Mouse (Mus musculus) intestine, postnatal 0 days (tissue): ENCODE results near the gene Hist2h4. TPM values are rescaled to one million over a fixed set of nuclear protein-coding genes. Genes with fewer than 3 reads are reported as not detected.
"Not testable (repeated sequence)": the region's sequence is repeated elsewhere in the genome, so short reads cannot be mapped to it uniquely, and the experiment has no call there.

Experiments used
- ATAC-seq: fragments of 200-750 bp; cut with Nextera tagmentation; 2 replicates; pipeline ENCODE4 v1.8.0; 2017; ENCODE audit warnings: mild to moderate bottlenecking, moderate TSS enrichment, moderate library complexity
- H3K27ac ChIP-seq: fragments of 300-500 bp; sonication (generic); 2 replicates; pipeline ENCODE4 v1.5.1; 2014; ENCODE audit warnings: mild to moderate bottlenecking, low read depth, low read length, moderate library complexity
- H3K27me3 ChIP-seq: fragments of 300-500 bp; sonication (generic); replicated peaks from 2 replicates; pipeline ENCODE4 v1.6.1; 2014; ENCODE audit warnings: low read length, mixed read lengths; ENCODE audit not compliant: control insufficient read depth, insufficient read depth
- H3K36me3 ChIP-seq: fragments of 300-500 bp; sonication (generic); 2 replicates; pipeline ENCODE4 v1.6.1; 2014; ENCODE audit warnings: mild to moderate bottlenecking, moderate library complexity; ENCODE audit not compliant: control insufficient read depth, insufficient read depth
- H3K4me1 ChIP-seq: fragments of 300-500 bp; sonication (generic); replicated peaks from 2 replicates; pipeline ENCODE4 v1.6.1; 2014; ENCODE audit warnings: antibody characterized with exemption, low read length, mixed read lengths; ENCODE audit not compliant: control insufficient read depth, insufficient read depth
- H3K4me2 ChIP-seq: fragments of 300-500 bp; sonication (generic); replicated peaks from 2 replicates; pipeline ENCODE4 v1.6.1; 2014; ENCODE audit warnings: low read depth, mild to moderate bottlenecking, moderate library complexity
- H3K4me3 ChIP-seq: fragments of 300-500 bp; sonication (generic); 2 replicates; pipeline ENCODE4 v1.5.1; 2014; ENCODE audit warnings: low read depth, low read length
- H3K9ac ChIP-seq: fragments of 300-500 bp; sonication (generic); 2 replicates; pipeline ENCODE4 v1.6.1; 2014; ENCODE audit warnings: mild to moderate bottlenecking, low read depth, low read length
- H3K9me3 ChIP-seq: fragments of 300-500 bp; sonication (generic); 2 replicates; pipeline ENCODE4 v1.6.1; 2016; ENCODE audit warnings: mixed run types; ENCODE audit not compliant: control insufficient read depth
- CTCF ChIP-seq: sonication (generic); IDR thresholded peaks from 2 replicates; pipeline ENCODE4 v1.5.1; 2016; ENCODE audit warnings: low read depth, mild to moderate bottlenecking, control low read depth, antibody characterized with exemption, moderate library complexity
- WGBS: fragments of 180-500 bp; shearing (Covaris S2); extraction: QIAGEN DNeasy Blood & Tissue Kit; methylation state at CpG from one replicate; pipeline ENCODE4 v1.1.7; 2014; 5-methylcytosine and 5-hydroxymethylcytosine counted together
- polyA plus RNA-seq: library from polyadenylated mRNA; unstranded; fragments of >200 nt; fragmentation: Nextera tagmentation; extraction: Ambion mirVana; gene quantifications from 2 replicates; pipeline ENCODE4 v1.2.1, GENCODE M21; 2015

The Hist2h4 gene
- polyA plus RNA-seq, 1 experiment from 2014 or later: 2.1 TPM

- H3K9me3 ChIP-seq: no peaks in the 10 kb centered on the region
- H3K36me3 ChIP-seq: no peaks in the 10 kb centered on the region
- under 1% methylated on average over 45 of the region's 45 CpGs for WGBS
- H3K27me3 ChIP-seq: no peaks in the 10 kb centered on the region
- peak within 1 kb of the TSS; percentile 86 for H3K4me2 ChIP-seq
- H3K9ac ChIP-seq: peak within 1 kb of the TSS; percentile 51
- ATAC-seq: peak; percentile 92
- H3K4me1 ChIP-seq: no peaks in the 10 kb centered on the region; the same call in 1 of the 2 replicates
- no peak for TF ChIP-seq CTCF
- H3K27ac ChIP-seq: peak within 1 kb of the TSS; percentile 87
- peak within 1 kb of the TSS; percentile 43 for H3K4me3 ChIP-seq
Measured at GRCm38 (mm10) chr3:96269511-96270474, 6.7 kb upstream of the Hist2h4 start, which contains the start of gene Hist2h2bb. Gene Hist2h2bb, plus strand, starts transcription at chr3:96269752.

DNA sequence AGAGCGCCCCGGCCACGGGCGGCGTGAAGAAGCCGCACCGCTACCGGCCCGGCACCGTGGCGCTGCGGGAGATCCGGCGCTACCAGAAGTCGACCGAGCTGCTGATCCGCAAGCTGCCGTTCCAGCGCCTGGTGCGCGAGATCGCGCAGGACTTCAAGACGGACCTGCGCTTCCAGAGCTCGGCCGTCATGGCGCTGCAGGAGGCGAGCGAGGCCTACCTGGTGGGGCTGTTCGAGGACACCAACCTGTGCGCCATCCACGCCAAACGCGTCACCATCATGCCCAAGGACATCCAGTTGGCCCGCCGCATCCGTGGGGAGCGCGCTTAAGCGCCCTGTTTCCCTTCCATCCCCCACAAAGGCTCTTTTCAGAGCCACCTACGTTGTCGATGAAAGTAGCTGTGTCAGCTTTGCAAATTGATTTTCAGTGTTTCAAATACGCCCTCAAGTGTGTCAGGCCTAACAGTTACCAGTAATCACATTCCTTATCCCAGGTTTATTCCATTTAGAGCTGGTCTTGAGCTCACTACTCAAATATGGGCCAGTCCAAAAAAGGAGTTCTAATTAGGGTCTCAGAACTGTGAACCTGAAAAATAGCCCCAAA lies 5.8 kb upstream of the Hist2h4 start:
- TF ChIP-seq CTCF: 0 out of 2 replicates have a peak, but pooled peaks have one; percentile 9
- not testable (repeated sequence) for H3K36me3 ChIP-seq, H3K9me3 ChIP-seq, H3K4me1 ChIP-seq, H3K27me3 ChIP-seq
- 1% methylated on average over 11 of the region's 44 CpGs for WGBS
- Histone ChIP-seq H3K27ac (peak overlapping the region; percentile 87), H3K4me2 (peak overlapping the region; percentile 86), H3K9ac (peak overlapping the region; percentile 51), H3K4me3 (peak overlapping the region; percentile 43)
- peak; percentile 40 for ATAC-seq

DNA sequence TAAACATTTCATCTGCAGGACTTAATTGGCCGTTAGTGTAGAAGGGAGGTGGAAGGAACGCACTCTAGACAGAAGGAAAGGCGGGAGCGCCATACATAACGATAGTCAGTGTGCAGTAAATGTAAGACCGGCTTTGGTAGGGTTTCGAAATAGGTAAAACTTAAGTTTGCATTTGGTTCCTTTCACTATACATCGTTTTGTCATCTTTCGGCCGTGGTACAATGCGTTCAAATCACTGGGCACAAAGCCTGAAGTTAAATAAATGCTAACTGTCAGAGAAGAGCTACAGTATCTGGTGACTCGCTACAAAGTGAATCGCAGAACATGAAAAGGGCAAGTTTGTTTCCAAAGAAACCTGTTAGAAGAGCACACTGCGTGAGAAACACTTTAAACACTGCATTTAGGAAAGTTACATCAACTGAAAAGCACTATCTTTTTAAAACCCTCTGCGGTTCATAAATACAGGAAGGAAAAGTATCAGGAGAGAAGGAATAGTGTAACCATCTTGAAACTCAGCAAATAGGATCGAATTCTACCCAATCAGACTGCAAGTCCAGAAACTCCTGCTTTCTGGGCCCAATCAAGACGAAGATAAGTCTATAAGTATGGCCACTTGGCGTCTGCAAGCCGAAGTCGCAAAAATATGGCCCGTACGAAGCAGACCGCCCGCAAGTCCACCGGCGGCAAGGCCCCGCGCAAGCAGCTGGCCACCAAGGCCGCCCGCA lies 5.1 kb upstream of the Hist2h4 start, which contains the start of gene Hist2h3b:
Gene Hist2h3b (plus strand): TSS at position 604 of the 725 bp plus-strand sequence.
- peak within 1 kb of the TSS; percentile 86 for H3K4me2 ChIP-seq
- H3K27me3 ChIP-seq: no peaks in the 10 kb centered on the region
- no peak for TF ChIP-seq CTCF
- 12% methylated on average over 29 of the region's 30 CpGs for WGBS
- H3K27ac ChIP-seq: peak within 1 kb of the TSS; percentile 87
- no peaks in the 10 kb centered on the region; the same call in 1 of the 2 replicates for H3K4me1 ChIP-seq
- peak; percentile 64 for ATAC-seq
- peak within 1 kb of the TSS; percentile 43 for H3K4me3 ChIP-seq
- H3K9ac ChIP-seq: peak within 1 kb of the TSS; percentile 51
- no peaks in the 10 kb centered on the region for H3K9me3 ChIP-seq
- no peaks in the 10 kb centered on the region for H3K36me3 ChIP-seq

DNA sequence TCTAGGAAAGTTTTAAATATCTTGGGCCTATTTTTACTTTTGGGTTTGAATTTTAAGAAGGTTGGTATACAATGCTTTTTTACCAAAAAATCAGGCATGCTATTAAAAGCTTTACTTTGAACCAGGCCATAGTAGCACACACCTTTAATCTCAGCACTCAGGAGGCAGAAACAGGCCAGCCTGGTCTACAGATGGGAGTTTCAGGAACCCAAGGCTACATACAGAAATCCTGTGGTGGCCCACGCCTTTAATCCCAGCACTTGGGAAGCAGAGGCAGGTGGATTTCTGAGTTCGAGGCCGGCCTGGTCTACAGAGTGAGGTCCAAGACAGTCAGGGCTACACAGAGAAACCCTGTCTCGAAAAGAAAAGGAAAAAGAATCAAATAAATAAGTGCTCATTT lies 4.4 kb upstream of the Hist2h4 start:
- ATAC-seq: no peak
- H3K4me1 ChIP-seq: no peaks in the 10 kb centered on the region; the same call in 1 of the 2 replicates
- H3K36me3 ChIP-seq: no peaks in the 10 kb centered on the region
- no peaks in the 10 kb centered on the region for H3K9me3 ChIP-seq
- H3K4me2 ChIP-seq: peak overlapping the region; percentile 63
- no peak overlapping the region for H3K9ac ChIP-seq
- no peak overlapping the region for H3K27ac ChIP-seq
- no peaks in the 10 kb centered on the region for H3K27me3 ChIP-seq
- no peak for TF ChIP-seq CTCF
- WGBS: 80% methylated on average over 4 of the region's 4 CpGs
- no peak overlapping the region for H3K4me3 ChIP-seq

DNA sequence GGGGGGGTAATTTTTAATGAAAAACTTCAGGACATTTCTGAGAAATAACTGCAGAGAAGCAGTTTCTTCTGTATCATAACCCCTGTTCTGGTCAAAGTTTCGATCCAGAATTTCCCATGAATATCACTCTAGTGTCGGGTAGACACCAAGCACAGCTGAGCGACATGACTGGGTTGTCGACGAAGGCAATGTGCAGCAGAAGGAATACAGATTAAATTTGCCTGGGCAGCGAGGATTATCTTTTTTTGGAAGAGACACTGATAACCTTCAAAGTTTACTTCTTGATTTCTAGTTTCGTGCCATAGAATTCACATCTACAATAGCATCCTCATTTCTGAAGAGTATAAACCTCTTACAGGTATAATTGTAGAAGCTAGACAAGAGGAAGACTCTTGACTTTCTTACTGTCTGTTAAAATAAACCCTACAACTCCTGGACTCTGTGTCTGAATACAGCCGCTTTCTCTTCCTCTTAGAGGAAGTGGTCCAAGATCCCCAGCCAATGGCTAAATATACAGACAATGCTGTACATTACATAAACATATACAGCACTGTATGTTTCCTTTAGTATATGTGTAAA lies 3.1 kb upstream of the Hist2h4 start:
- TF ChIP-seq CTCF: no peak
- WGBS: 87% methylated on average over 8 of the region's 8 CpGs
- Histone ChIP-seq H3K4me3 (no peak overlapping the region), H3K4me1 (no peaks in the 10 kb centered on the region; the same call in 1 of the 2 replicates), H3K27ac (no peak overlapping the region), H3K36me3 (no peaks in the 10 kb centered on the region), H3K4me2 (no peak overlapping the region), H3K9ac (no peak overlapping the region), H3K9me3 (no peaks in the 10 kb centered on the region), H3K27me3 (no peaks in the 10 kb centered on the region)
- ATAC-seq: no peak
